Mouse (Mus musculus): ENCODE results near the gene Qrfp.

Gene Qrfp

DNA sequence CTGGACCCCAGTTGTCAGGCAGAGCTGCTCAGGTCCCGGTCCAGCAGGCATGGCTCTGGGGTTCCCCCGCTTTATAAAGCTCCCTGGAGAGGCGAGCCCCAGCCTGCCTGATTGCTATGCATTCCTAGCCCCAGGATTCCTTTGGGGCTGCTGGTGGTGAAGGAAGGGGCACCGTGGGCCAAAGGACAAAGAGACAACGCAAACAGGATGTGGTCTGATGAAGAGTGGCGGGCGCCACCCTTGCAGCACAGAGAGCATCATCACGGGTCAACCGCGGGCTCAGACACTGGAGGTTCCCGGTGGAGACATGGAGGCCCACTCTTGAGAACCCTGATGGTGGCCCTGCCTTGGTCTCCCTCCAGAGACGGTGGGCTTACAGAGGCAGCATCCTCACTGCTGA, at the start of gene Qrfp:
Qrfp (minus strand) TSS at position 137 of the 400 bp plus-strand sequence.
- peak; percentile 51 for DNase-seq (ENCODE audit: low spot score)

DNA sequence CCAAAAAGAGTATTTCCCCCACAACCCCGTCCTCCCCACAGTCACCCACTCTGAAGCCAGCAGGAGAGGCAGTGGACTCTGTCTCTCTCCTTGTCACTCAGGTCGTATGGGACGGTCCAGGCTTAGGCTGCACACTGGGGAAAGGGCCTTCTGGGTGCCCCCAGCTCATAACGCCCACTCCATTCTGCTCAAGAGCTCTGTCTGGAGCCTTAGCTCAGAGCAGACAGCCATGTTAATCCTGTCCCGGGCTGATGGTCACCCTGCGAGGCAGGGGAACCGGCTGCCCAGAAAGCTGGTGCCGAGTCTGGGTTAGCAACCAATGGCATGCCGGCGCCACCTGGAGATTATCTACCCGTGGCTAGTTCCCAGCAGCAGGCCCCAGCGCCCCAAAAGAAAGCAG, 48.1 kb upstream of the Qrfp start:
- DNase-seq (ENCODE audit: low spot score): no peak

DNA sequence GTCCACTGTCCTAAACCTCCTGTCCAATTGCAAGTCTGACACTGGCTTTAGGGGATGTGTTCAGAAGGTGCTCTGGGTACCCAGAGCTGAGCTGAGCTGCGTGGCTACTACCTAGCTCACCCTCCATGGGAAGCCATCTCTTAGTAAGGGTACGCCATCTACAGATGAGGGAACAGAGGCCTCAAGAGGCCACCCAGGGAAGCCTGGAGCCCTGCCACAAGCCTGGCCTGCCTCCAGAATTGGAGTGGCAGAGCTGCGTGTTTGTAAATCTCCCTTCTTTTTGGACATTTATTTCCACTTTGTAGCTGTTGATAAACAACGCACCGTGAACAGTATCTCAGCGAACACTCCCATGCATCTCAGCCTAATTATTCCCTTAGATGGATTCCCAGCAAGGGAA, 46.8 kb upstream of the Qrfp start:
- no peak for DNase-seq (ENCODE audit: low spot score)

DNA sequence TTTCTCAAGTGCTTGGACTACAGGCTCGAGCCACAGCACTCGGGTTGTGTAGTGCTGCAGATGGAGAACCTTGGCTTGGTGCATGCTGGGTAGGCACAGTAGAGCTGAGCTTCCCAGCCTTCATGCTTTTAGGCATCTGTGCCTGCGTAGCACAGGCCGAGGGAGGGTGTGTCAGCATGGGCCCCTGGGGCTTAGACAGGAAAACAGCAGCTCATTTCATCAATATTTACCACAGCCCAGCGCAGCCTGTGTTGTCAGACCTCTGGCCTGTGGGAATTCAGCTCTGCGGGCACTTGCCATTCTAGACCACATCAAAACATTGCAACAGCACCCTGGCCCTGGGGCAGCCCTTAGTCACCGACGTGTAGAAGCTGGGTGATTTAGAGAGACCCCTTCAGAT, 45.6 kb upstream of the Qrfp start:
- no peak for DNase-seq (ENCODE audit: low spot score)

DNA sequence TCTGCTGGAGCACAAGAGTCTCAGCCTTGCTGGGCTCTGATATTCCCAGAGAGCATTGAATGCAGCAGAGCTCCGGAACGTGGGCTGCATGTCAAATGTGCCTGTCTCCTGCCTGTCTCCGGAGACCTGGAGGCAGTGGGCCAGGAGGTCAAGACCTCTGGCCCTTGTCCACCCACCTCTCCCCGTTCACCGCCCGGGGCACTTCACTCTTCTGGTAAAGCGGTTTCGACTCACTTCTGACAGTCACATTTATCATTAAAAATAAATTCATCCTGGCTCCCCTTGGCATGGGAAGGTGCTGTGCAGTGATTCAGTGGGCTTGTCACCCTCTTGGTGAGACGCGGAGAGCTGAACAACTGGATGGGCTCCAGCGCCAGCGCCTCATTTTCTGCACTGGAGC, 39.8 kb upstream of the Qrfp start:
- no peak for DNase-seq (ENCODE audit: low spot score)

DNA sequence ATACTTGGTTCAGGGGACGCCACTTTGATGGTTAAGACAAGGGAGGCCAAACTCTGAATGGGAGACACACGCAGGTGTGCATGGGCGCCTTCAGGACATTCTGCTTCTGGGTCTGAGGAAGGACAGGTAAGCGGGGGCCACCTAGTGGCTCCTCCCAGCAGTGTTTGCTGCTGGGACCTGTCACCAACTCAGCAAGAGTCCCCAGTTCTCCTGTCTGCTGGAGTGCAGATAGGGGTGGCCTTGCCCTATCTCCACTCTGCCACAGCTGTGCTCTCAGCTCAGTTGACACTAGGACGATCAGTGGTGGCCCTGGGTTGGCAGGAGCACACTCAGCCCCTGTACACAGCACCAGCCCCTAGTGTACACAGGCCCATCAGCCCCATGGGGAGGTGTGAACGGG, 37.5 kb upstream of the Qrfp start:
- DNase-seq (ENCODE audit: low spot score): peak; percentile 68

DNA sequence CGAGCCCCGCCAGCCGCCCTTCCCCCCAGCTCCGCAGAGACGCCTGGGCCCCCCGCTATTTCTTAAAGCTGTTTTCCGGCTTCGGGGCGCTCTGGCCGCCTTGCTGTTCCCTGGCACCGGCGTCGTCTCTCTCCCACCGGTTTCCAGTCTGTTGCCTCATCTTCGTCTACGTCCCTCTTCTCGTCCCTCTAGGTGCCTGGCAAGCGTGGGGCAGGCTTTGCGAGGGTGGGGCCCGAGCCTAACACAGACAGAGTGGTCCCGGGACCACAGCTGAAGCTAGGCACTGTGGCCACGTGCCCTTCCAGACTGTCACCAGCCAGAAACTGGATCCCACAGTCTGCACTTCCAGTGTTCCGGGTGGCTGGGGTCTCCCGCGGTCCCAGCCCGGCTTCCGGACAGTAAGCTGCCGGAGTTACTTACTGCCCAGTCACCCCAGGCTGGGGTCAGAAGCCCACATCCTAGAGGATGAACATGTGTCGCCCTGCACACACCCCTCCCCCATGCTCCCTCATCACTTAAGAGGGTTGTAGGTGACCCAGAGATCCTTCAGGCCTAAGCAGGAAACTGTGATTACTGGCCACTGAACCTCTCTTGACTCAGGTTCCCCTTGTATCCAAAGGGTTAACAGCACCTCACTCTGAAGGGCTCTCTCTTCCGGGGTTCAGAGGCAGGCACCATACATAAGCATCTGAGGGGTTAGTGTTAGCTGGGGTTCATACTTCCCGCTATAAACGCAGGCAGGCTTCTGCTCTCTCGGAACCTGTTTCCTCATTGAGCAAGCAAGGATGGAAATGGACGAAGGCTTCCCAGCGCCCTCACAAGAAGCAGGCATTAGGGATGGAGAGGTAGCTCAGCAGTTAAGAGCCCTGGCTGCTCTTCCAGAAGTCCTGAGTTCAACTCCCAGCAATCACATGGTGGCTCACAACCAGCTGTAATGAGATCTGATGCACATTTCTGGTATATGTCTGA, 36.6 kb upstream of the Qrfp start:
- peak; percentile 35 for DNase-seq (ENCODE audit: low spot score)

DNA sequence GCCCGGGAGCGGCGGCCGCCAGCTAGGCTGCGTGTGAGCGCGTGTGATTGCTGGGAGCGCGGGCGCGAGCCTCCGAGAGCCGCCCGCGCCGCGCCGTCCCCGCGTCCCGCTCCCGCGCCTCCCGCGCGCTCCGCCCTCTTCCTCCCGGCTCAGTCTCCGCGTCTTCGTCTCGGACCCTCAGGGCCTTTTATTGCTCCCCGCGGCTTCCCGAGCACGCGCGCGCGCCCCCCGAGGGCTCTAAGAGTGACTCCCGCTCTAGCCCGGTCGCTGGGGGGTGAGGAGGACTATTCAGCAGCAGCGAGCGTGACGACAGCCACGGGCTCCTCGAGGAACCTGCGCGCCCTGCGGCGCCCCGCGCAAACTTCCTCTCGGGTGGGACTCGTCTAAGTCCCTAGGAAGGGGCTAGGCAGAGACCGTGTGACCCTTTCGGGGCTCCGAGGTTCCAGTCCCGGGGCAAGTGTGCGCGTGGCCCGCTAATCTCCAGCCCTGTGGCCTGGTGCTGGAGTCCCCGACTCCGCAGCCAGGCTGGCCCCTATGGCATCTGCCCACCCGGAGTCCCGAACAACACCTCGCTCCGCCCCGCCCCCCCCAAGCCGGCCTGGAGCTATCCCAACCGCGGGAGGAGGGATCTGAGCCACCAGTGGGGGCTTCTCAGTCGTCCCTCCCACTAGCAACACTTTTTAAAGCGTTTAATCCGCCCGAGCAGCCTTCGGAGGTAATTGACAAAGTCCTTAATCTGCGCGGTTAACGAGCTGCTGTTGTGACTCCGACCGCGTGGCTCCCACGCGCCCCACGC, 35.7 kb upstream of the Qrfp start, which contains the start of gene Fibcd1:
Fibcd1 (minus strand) TSS at position 110 of the 796 bp plus-strand sequence.
- DNase-seq (ENCODE audit: low spot score): peak; percentile 50

DNA sequence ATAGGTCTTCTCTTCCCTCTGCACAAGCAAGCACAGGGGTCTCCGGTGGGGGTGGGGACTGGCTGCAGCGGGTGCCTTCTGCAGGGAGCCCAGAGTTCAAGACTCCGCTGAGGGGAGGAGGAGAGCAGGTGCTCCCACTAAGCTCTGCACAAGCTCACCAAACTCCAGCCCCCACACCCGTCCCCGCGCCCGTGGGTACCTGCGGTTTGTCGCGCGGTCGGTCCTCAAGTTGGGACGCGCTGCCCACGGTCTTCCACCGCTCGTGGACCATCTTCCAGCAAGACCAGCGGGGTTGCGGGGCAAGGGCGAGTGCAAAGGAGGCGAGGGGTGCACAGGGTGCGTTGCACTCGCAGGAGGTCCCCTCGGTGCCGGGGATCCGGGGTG, 35.1 kb upstream of the Qrfp start:
- no peak for DNase-seq (ENCODE audit: low spot score)

DNA sequence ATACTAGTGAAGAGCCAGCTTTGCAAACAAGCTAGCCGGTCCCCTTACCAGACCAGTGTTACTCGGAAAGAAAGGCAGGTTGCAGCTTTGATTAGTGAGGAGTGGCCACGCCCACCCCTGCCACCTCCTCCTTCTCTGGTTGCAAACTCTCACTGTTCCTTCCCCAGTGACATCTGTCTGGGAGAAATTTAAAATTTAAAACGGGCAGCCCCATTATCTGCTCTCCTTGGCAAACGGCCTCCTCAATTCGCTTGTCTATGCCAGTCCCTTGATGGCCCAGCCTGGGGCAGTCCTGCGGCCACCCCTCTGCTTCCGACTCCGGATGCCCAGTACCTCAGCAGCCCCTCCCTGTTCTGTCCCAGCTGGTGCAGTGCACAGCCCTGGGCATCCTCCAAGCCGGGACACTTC, 34.4 kb upstream of the Qrfp start:
- DNase-seq (ENCODE audit: low spot score): no peak

DNA sequence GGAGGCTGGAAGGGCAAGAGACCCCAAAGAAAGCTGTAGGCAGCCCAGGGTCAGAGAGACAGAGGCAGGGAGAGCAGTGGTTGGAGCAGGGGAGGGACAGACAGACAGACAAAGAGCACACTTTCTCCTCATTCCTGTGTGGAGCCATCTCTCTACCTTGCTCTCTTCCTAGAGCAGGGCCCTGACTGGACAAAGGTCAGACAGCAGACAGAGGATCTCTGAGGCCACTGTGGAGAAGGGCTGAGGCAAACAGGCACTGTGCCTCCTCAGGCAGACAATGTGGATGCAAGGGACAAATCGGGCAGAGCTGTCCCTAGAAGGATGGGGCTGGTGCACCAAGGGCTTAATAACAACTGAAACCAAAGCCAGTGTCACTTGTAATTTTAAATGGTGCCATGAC, 28.5 kb upstream of the Qrfp start:
- no peak for DNase-seq (ENCODE audit: low spot score)

DNA sequence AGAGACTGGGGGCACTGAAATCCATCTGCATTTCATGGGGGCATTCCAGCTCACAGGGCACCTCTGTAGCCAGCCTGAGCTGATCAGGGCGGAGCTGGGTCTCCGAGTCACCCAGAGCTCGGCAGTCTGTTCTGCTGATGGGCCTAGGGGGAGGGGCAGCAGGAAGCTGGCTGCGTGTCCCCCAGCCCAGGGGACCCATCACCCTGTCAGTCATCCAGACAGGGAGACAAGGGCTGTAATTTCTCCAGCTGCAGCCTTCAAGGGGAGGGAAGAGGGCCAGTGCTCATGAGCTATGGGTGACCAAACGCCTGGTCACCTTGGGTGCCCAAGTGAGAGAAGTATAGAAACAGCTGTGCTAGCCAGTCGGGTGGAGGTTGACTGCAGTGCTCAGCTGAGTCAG, 26.6 kb upstream of the Qrfp start:
- no peak for DNase-seq (ENCODE audit: low spot score)

DNA sequence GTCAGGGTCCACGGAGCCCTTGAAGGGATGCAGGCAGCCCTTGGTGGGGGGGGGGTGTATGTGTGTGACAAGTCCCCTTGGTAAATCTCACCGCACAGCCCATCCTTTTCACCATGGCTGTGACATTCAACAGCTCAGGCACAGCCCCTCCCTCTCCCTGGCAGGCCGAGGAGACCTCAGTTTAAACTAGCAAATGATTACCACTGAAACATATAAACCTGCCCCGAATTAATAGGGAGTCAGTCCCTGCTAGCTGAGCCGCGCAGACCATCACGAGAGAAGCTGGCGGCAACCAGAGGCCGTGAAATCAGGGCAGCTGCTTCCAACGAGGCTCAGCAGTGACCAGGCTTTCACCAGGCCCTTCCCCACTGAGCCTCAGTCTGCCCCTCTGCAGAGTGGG, 25.7 kb upstream of the Qrfp start:
- no peak for DNase-seq (ENCODE audit: low spot score)

DNA sequence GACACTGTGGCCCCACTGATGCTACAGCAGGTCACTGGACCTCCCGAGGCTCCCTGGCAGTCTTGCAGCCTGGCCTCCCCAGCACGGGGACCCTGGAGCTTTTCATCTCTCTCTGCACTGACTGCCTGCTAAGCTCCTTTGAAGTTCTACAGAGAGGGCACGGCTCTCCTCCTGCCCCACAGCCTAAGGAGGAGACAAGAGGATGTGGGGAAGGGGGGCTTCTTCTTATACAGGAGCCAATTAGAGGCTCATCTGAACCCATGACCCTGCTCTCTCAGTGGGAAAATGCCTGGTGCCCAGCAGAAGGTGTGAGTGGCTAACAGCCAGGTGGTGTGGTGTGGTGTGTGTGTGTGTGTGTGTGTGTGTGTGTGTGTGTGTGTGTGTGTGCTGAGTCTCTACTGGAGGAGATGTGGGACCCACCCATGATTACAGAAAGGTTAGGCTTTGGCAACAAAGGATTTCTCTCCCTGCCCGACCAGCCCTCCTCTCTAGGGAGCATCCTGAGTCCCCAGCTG, 18.0 kb upstream of the Qrfp start:
- DNase-seq (ENCODE audit: low spot score): no peak

DNA sequence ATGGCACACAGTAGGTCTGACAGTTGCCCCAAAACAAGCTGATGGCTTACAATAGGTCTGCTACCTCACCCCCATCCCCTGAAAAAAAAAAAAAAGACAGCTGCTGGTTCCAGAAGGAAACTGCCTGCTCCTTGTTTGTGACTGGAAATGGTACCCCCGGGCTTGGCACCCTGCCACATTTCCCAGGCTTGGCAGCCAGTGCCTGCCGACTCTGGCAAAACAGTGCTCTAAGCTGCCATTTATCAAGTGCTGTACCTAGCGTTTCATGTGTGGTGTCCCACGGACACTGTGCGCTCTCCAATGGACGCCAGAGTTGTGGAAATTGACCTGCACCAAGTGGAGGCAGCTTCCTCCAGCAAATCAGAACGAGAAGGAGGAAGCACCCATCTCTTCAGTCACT, 17.5 kb upstream of the Qrfp start:
- no peak for DNase-seq (ENCODE audit: low spot score)

DNA sequence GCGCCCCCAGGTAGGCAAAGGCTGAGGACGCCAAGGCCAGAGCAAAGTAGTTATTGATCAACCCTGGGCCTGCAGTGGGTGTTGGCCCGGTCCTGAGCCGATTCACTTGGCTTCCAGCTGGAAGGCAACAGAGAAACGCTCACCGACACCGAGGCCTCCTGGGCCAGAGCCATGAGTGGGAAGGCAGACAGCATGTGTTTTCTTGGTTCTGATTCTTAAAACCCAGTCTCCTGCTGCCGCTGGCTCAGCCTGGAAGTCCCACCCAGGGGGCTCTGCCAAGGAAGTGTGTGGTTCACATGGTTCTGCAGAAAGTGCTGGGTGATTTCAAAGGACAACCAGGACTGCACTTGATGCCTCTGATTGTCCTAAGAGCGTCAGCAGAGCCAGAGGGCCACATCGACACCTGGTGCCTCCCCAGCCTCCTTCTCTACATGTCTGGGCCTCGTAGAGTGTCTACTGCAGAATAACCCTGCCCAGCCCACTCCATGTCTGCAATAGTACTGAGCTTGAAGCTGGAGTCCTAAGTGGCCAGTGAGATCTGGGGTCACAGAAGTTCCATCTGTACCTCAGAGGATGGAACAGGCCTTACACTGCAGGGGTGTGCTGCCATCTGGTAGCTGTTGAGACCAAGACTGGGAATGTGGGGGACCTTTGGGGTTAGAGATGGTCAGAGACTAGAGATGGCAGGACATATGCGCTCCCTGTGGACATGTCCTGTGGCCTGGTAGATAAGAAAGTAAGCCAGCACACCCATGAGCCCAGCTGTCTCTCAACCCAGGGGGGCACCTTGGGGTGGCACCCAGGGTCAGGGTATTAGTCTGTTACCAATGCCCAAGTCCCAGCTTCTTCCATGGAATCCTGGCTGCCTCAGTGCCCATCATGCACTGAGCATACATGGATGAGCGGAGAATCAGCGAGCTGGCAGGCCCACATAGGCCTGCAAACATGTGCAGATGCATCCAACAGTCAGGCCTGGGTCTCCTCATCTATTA, 16.0 kb upstream of the Qrfp start:
- DNase-seq (ENCODE audit: low spot score): no peak

DNA sequence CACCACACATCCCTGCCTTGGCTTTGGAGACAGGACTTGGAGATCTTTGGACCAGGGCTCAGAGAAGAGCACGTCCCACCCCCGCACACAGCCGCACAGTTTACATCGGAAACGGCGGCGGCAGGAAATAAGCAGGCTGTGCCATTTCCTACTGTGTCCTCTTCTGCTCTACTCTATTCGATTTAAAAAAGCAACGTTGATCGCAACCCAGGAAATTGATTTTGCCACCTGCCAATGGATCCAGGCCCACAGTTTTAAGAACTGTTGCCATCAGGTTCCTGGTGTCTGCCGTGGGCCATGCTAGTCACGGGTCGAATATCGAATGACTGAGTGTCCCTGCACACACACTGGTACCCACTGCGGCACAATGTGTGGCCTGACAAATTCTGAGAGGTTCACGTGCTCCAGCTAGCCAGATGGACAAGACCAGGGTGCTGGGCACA, 15.1 kb upstream of the Qrfp start:
- peak; percentile 57 for DNase-seq (ENCODE audit: low spot score)

DNA sequence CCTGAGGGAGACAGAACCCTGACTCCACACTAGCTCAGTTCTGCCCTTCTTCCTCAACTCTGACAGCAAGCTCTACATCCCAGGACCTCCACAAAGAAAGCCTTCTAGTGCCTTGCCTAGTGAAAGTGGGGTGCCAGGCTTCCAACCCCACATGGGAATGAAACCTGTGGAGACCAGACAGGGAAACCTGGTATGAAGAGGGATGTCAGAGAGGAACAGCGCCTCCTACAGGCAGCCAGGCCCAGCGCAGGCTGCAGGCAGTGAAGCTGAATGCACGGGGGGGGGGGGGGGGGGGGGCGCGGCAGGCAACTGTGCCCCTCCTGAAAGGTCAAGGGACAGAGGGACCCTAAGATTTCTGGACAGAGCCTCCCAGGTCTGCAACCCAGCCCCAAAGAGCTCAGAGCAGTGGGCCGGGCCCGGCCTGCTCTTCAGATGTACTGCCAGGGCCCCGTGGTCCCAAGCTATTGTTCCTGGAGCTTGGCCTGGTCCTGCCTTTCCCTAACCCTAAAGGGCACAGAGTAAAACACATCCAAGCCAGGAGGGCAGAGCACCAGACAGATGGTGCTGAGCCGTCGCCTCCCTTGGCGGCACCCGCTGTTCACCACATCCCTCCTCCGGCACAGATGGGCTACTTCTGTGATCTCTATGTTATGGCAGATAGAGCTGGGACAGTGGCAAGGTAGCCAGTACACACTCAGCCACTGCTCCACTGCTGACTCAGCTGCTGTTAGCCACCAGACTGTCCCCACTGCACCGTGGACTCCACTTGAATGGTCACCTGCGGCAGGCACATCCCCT, 13.8 kb upstream of the Qrfp start:
- peak; percentile 55 for DNase-seq (ENCODE audit: low spot score)

DNA sequence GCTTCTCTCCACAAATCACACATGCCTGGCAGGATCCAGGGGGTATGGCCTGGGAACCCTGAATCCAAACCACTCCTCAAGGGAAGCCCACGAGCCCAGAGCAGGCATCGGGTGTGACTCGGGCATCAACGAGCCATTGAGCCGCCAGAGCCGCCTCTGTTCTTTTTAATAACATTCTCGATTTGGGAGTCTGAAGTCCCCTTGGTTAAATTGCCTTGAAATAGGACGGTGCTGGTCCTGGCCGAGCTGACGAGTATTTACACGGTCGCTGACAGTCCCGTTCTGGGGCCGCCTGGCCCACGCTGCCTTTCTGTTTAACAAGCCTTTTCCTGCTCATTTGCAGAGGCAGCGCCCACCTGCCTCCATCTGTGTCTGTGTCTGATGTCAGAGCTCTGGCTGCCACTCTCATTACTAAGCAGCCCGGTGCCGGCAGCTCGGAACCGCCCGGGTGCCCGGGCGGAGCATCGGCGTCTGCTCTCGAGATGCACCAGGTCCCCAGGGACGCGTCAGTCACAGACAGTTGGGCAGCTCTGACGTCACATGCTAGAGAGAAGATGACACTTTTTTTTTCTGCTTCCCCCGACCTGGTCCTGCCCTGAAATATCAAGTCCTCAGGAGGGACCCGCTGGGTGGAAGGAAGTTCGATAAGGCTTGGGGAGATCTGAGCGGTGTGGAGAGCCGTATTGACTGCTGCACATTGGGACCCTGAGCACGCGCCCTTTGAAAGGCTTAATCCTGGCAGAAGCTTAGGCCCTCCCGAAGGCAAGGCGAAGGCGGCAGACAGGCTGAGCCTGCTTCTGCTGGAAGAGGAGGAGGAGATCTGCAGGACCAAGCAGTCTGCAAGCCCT, 12.4 kb upstream of the Qrfp start:
- DNase-seq (ENCODE audit: low spot score): peak; percentile 69

DNA sequence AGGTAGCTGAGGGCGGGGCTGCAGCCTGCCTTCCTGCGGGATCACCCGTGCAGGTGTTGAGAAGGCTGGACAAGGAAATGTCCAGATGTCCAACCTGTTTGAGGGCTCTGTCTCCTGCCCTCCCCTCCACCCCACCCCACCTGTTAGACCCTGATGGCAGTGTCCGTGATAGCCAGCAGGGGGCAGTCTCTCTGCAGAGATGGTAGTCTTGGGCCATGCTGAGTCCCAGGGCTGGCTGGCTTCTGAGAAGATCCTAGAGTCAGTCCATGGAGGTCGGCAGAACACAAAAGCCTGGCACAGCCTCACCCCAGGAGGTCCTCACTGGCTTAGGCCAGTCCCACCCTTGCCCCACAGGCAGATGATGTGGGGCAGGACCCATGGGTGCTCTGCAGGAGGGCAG, 5.0 kb upstream of the Qrfp start:
- peak; percentile 67 for DNase-seq (ENCODE audit: low spot score)
